Mouse (Mus musculus) intestine, embryonic 14.5 days (tissue): Measurements from ENCODE around the gene Zfp791. TPM values are rescaled to one million over a fixed set of nuclear protein-coding genes. Genes with fewer than 3 reads are reported as not detected.
A peak's percentile ranks its signal among the peaks of the same experiment; 100 is the strongest.

Source experiments
- ATAC-seq: fragments of 200-750 bp; cut with Nextera tagmentation; replicated peaks from 2 replicates; pipeline ENCODE4 v1.8.0; 2017; ENCODE audit warnings: low read depth, moderate number of reproducible peaks, moderate TSS enrichment, moderate library complexity; ENCODE audit not compliant: low FRiP score, low TSS enrichment
- DNase-seq: peaks from one replicate; pipeline ENCODE4 v3.0.0-alpha.2; 2018; ENCODE audit warnings: low spot score
- H3K27ac ChIP-seq: fragments of 300-500 bp; sonication (generic); 2 replicates; pipeline ENCODE4 v1.5.1; 2014; ENCODE audit warnings: low read depth, mild to moderate bottlenecking, control low read depth
- H3K27me3 ChIP-seq: fragments of 300-500 bp; sonication (generic); replicated peaks from 2 replicates; pipeline ENCODE4 v1.6.1; 2014; ENCODE audit warnings: low read length, control low read depth; ENCODE audit not compliant: control insufficient read depth, insufficient read depth
- H3K36me3 ChIP-seq: fragments of 300-500 bp; sonication (generic); 2 replicates; pipeline ENCODE4 v1.6.1; 2014; ENCODE audit warnings: low read length, control low read depth; ENCODE audit not compliant: control insufficient read depth, insufficient read depth
- H3K4me1 ChIP-seq: fragments of 300-500 bp; sonication (generic); replicated peaks from 2 replicates; pipeline ENCODE4 v1.6.1; 2014; ENCODE audit warnings: low read length, control low read depth, mixed read lengths; ENCODE audit not compliant: control insufficient read depth, insufficient read depth
- H3K4me2 ChIP-seq: fragments of 300-500 bp; sonication (generic); 2 replicates; pipeline ENCODE4 v1.6.1; 2014; ENCODE audit warnings: low read length
- H3K4me3 ChIP-seq: fragments of 300-500 bp; sonication (generic); 2 replicates; pipeline ENCODE4 v1.5.1; 2014; ENCODE audit warnings: low read depth, low read length, control low read depth, mixed read lengths
- H3K9ac ChIP-seq: fragments of 300-500 bp; sonication (generic); 2 replicates; pipeline ENCODE4 v1.6.1; 2014; ENCODE audit warnings: mild to moderate bottlenecking, low read length
- H3K9me3 ChIP-seq: fragments of 300-500 bp; sonication (generic); 2 replicates; pipeline ENCODE4 v1.6.1; 2016; ENCODE audit warnings: low read length, control low read depth; ENCODE audit not compliant: control insufficient read depth
- WGBS: fragments of 180-500 bp; shearing (Covaris S2); extraction: QIAGEN DNeasy Blood & Tissue Kit; methylation state at CpG from one replicate; pipeline ENCODE4 v1.1.7; 2014; 5-methylcytosine and 5-hydroxymethylcytosine counted together
- polyA plus RNA-seq: library from polyadenylated mRNA; unstranded; fragments of >200 nt; fragmentation: Nextera tagmentation; extraction: Ambion mirVana; gene quantifications from 2 replicates; pipeline ENCODE4 v1.2.1, GENCODE M21; 2014

Zfp791 gene
- polyA plus RNA-seq, 1 experiment from 2014 or later = 2.2 TPM

GRCm38 (mm10) chr8:85081216-85081555 lies 41.7 kb downstream of the Zfp791 start, which contains the start of gene Wdr83:
Gene Wdr83, minus strand, starts transcription at chr8:85081306.
- under 1% methylated on average over 9 of the region's 9 CpGs for WGBS
- H3K9me3 ChIP-seq = no peaks in the 10 kb centered on the region
- H3K27me3 ChIP-seq = no peaks in the 10 kb centered on the region
- peak within 1 kb of the TSS; percentile 92 for H3K4me3 ChIP-seq
- peaks cover 16% of the 10 kb centered on the region; the same call in 1 of the 2 replicates for H3K4me1 ChIP-seq
- peak within 1 kb of the TSS; percentile 85 for H3K4me2 ChIP-seq
- H3K9ac ChIP-seq = peak within 1 kb of the TSS; percentile 81
- H3K27ac ChIP-seq = peak within 1 kb of the TSS; percentile 64
- no peak for DNase-seq
- peak; percentile 71 for ATAC-seq
- peaks cover 26% of the 10 kb centered on the region for H3K36me3 ChIP-seq

GRCm38 (mm10) chr8:85080532-85081215 lies 42.2 kb downstream of the Zfp791 start, which contains the start of gene Wdr83os:
Gene Wdr83os, plus strand, starts transcription at chr8:85080740.
- DNase-seq = peak; percentile 89
- WGBS = under 1% methylated on average over 30 of the region's 30 CpGs

DNA sequence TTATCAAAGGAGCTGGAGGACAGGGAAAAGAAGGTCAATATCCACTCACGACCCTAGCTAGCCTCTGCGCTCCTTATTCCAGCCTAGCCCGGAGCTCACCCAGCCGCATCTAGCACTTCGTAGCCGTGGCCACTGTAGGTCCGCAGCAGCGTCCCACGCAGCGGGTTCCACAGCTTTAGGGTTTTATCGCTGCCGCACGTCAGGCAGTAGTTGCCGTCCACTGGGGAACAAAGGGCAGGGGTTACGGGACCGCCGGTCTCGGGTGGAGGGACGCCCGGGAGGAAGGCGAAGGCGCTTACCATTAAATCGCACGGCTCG lies 42.7 kb downstream of the Zfp791 start:
- Histone ChIP-seq H3K9me3 (no peaks in the 10 kb centered on the region), H3K36me3 (peaks cover 34% of the 10 kb centered on the region), H3K4me3 (peak overlapping the region; percentile 92), H3K4me2 (peak overlapping the region; percentile 85), H3K4me1 (peaks cover 16% of the 10 kb centered on the region; the same call in 1 of the 2 replicates), H3K27ac (peak overlapping the region; percentile 64), H3K9ac (peak overlapping the region; percentile 81), H3K27me3 (no peaks in the 10 kb centered on the region)
- WGBS = under 1% methylated on average over 25 of the region's 25 CpGs
- no peak for ATAC-seq
- no peak for DNase-seq

More at GRCm38 (mm10) chr8:85080532-85081215, 42.2 kb downstream of the Zfp791 start, which contains the start of gene Wdr83os:
- peak; percentile 18 for ATAC-seq
- Histone ChIP-seq H3K27ac (peak within 1 kb of the TSS; percentile 64), H3K36me3 (peaks cover 32% of the 10 kb centered on the region), H3K4me3 (peak within 1 kb of the TSS; percentile 92), H3K27me3 (no peaks in the 10 kb centered on the region), H3K4me2 (peak within 1 kb of the TSS; percentile 85), H3K9me3 (no peaks in the 10 kb centered on the region), H3K9ac (peak within 1 kb of the TSS; percentile 81), H3K4me1 (peaks cover 16% of the 10 kb centered on the region; the same call in 1 of the 2 replicates)

- DNase-seq = peak; percentile 83
- no peaks in the 10 kb centered on the region for H3K9me3 ChIP-seq
- peaks cover 11% of the 10 kb centered on the region for H3K4me1 ChIP-seq
- H3K9ac ChIP-seq = no peak overlapping the region
- no peaks in the 10 kb centered on the region for H3K27me3 ChIP-seq
- no peak overlapping the region for H3K4me2 ChIP-seq
- H3K36me3 ChIP-seq = peaks cover 54% of the 10 kb centered on the region
- no peak overlapping the region for H3K4me3 ChIP-seq
- no peak overlapping the region for H3K27ac ChIP-seq
- WGBS = 2% methylated on average over 2 of the region's 2 CpGs
- ATAC-seq = no peak
Observed at GRCm38 (mm10) chr8:85076993-85077392, 45.9 kb downstream of the Zfp791 start.

GRCm38 (mm10) chr8:85076001-85076400 lies 46.9 kb downstream of the Zfp791 start:
- Histone ChIP-seq H3K4me2 (no peak overlapping the region), H3K36me3 (peaks cover 54% of the 10 kb centered on the region)
- no peak for DNase-seq

DNA sequence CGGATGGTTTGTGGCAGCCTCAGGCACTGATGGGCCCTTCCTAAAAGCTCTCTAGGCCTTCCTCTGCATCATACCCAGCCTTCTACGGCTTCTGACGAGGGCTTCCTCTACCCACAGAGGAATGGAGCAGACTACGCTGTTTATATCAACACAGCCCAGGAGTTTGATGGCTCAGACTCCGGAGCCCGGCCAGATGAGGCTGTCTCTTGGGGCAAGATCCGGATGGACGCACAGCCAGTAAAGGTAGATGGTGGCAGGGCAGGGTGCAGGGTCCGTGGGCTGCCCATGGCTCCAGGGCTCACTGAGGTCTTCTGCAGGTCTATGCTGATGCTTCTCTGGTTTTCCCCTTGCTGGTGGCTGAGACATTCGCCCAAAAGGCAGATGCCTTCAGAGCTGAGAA lies 48.3 kb downstream of the Zfp791 start:
- DNase-seq (no peak), ATAC-seq (no peak)
- H3K4me3 ChIP-seq = no peak overlapping the region
- H3K27ac ChIP-seq = no peak overlapping the region
- H3K9me3 ChIP-seq = no peaks in the 10 kb centered on the region
- H3K27me3 ChIP-seq = no peaks in the 10 kb centered on the region
- WGBS = 85% methylated on average over 10 of the region's 10 CpGs
- peaks cover 2% of the 10 kb centered on the region for H3K4me1 ChIP-seq
- peaks cover 54% of the 10 kb centered on the region for H3K36me3 ChIP-seq
- H3K9ac ChIP-seq = no peak overlapping the region
- no peak overlapping the region for H3K4me2 ChIP-seq

More at GRCm38 (mm10) chr8:85076001-85076400, 46.9 kb downstream of the Zfp791 start:
- H3K9ac ChIP-seq = no peak overlapping the region
- WGBS = 81% methylated on average over 9 of the region's 9 CpGs
- peaks cover 6% of the 10 kb centered on the region for H3K4me1 ChIP-seq
- H3K27me3 ChIP-seq = no peaks in the 10 kb centered on the region
- H3K4me3 ChIP-seq = no peak overlapping the region
- ATAC-seq = no peak
- H3K9me3 ChIP-seq = no peaks in the 10 kb centered on the region
- no peak overlapping the region for H3K27ac ChIP-seq

DNA sequence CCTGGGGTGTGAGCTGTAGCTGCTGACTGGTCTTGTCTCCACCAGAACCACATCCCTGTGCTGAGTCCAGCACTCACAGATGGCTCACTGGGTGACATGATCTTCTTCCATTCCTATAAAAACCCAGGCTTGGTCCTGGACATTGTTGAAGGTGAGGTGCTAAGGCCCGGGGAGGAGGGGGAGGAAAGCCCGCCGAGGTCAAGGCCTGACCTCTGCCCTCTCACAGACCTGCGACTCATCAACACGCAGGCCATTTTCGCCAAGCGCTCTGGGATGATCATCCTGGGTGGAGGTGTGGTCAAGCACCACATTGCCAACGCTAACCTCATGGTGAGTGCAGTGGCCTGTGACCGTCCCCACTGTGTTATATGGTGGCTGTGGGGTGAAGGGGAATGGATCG lies 48.7 kb downstream of the Zfp791 start:
- WGBS = 68% methylated on average over 10 of the region's 10 CpGs
- Histone ChIP-seq H3K4me2 (no peak overlapping the region), H3K4me1 (no peaks in the 10 kb centered on the region; the same call in 1 of the 2 replicates), H3K4me3 (no peak overlapping the region), H3K9ac (no peak overlapping the region), H3K36me3 (peaks cover 52% of the 10 kb centered on the region), H3K27me3 (no peaks in the 10 kb centered on the region), H3K9me3 (no peaks in the 10 kb centered on the region), H3K27ac (no peak overlapping the region)
- ATAC-seq = no peak
- DNase-seq = no peak

- no peak overlapping the region for H3K4me2 ChIP-seq
Observed at GRCm38 (mm10) chr8:85073041-85073612, 49.8 kb downstream of the Zfp791 start.

More at GRCm38 (mm10) chr8:85073041-85073612, 49.8 kb downstream of the Zfp791 start:
- ATAC-seq = no peak
- Histone ChIP-seq H3K36me3 (peaks cover 41% of the 10 kb centered on the region), H3K27ac (no peak overlapping the region), H3K4me1 (no peaks in the 10 kb centered on the region; the same call in 1 of the 2 replicates), H3K4me3 (no peak overlapping the region), H3K9ac (no peak overlapping the region), H3K9me3 (no peaks in the 10 kb centered on the region), H3K27me3 (no peaks in the 10 kb centered on the region)
- WGBS = 92% methylated on average over 15 of the region's 15 CpGs
- DNase-seq = no peak
